Mouse (Mus musculus) brain, embryonic 14.5 days (tissue): ENCODE measurements around the gene Stat3.

Experiments
- CTCF ChIP-seq: fragments of 200-500 bp; IDR thresholded peaks from 2 replicates; pipeline ENCODE4 v1.5.1; 2012; ENCODE audit warnings: inconsistent platforms, mild to moderate bottlenecking, moderate library complexity, borderline replicate concordance; ENCODE audit not compliant: insufficient read depth, insufficient read length; ENCODE audit errors: extremely low read depth
- POLR2A ChIP-seq: fragments of 200-500 bp; IDR thresholded peaks from 2 replicates; pipeline ENCODE4 v1.6.1; 2012; ENCODE audit warnings: mild to moderate bottlenecking, inconsistent platforms, borderline replicate concordance; ENCODE audit not compliant: poor library complexity, insufficient read depth, insufficient read length, severe bottlenecking; ENCODE audit errors: extremely low read depth

GRCm38 (mm10) chr11:100948317-100948716 lies 9.0 kb upstream of the Stat3 start:
- TF ChIP-seq POLR2A (no peak), CTCF (no peak)
